14 mouse cellular contexts compared by ENCODE assay signal in the genomic region with DNA sequence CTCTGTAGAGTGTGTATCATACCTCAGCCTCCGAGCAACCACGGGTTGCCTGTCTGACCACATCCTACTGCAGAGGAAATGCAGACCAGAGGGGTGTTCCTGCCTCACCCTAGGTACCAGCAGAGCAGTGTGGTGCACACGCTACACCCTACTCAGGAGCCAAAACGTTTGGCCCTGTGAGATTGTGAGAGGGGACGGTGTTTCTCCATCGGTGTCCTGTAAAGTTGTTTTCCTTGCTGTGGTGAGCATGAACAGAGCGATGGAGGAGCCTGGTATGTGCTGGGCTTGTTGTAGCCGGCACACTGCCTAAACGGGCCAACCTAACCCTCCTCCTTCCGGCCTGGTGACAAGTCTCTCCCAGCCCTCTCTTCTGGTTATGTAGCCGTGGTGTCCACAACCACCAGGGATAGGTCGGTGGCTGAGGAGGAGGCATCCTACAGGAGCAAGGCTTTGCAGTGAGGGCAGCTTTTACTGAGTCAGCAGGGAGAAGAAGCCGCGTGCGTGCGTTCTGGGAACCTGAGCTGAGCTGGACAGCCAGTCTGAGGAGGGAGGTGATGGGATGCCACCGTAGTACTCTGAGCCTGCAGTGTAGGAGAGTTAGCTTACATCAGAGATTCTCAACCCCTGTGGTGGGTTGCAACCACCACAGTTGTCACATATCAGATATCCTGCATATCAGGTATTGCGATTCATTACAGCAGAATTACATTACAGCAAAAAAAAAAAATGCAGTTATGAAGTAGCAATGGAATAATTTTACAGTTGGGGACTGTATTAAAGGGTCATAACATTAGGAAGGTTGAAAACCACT.
A peak's percentile ranks its signal among the peaks of the same experiment; 100 is the strongest.
DNase-seq lines count a peak whose midpoint lies in the region; ATAC-seq and TF ChIP-seq lines count a peak whose summit lies in the region.
"Had no signal": no experiment of that assay in that cellular context is flagged by ENCODE, and none has a peak within 500 bp of the region (broad histone marks: within the 10 kb centered on the region; RNA-seq: fewer than 3 reads in every experiment).

No protein-coding gene starts in this region.

- TF ChIP-seq EP300 in lung, postnatal 0 days (IDR thresholded peaks at IDR 0.05) = no peak

- 74% methylated on average over 18 of the region's 18 CpGs for whole genome bisulfite sequencing in hindbrain, embryonic 13.5 days
- 70% methylated on average over 18 of the region's 18 CpGs for WGBS in hindbrain, embryonic 14.5 days
- WGBS in lung, postnatal 0 days = 74% methylated on average over 18 of the region's 18 CpGs

- no peaks in the 10 kb centered on the region for H3K9me3 ChIP-seq in hindbrain, embryonic 13.5 days
- no peaks in the 10 kb centered on the region for H3K9me3 ChIP-seq in hindbrain, embryonic 14.5 days (ENCODE audit: control insufficient read depth, low read length)
- no peaks in the 10 kb centered on the region for H3K9me3 ChIP-seq in lung, postnatal 0 days (ENCODE audit: low read length)
- H3K9me3 ChIP-seq: intestine, embryonic 15.5 days; stomach, embryonic 15.5 days had no signal

- no peak overlapping the region for H3K9ac ChIP-seq in hindbrain, embryonic 13.5 days
- H3K9ac ChIP-seq in hindbrain, embryonic 14.5 days = no peak overlapping the region
- H3K9ac ChIP-seq in lung, postnatal 0 days (replicated peaks; ENCODE audit: low read depth) = no peak overlapping the region
- H3K9ac ChIP-seq: intestine, embryonic 15.5 days; stomach, embryonic 15.5 days had no signal

- no peak for ATAC-seq in hindbrain, embryonic 13.5 days (ENCODE audit: low FRiP score)
- ATAC-seq in hindbrain, embryonic 14.5 days (ENCODE audit: low FRiP score) = no peak
- ATAC-seq in lung, postnatal 0 days = no peak
- ATAC-seq: intestine, embryonic 15.5 days had no signal

- no peak overlapping the region for H3K4me3 ChIP-seq in hindbrain, embryonic 13.5 days
- H3K4me3 ChIP-seq in hindbrain, embryonic 14.5 days (replicated peaks; ENCODE audit: low read length) = no peak overlapping the region
- no peak overlapping the region for H3K4me3 ChIP-seq in lung, postnatal 0 days (ENCODE audit: low read depth, low read length)
- H3K4me3 ChIP-seq: intestine, embryonic 15.5 days; stomach, embryonic 15.5 days had no signal

- DNase-seq in hindbrain, embryonic 14.5 days (ENCODE audit: low spot score) = no peak
- peak; percentile 68 for DNase-seq in gastrocnemius, postnatal 25 days
- peak; percentile 97 for DNase-seq in skeletal muscle tissue, adult 2 months (ENCODE audit: low read depth, low spot score)
- DNase-seq in yolk sac, embryonic 10.5 days (ENCODE audit: low spot score) = peak; percentile 17
- no peak for DNase-seq in lung, postnatal 0 days (ENCODE audit: low spot score)
- no peak for DNase-seq in lung, postnatal 4 days
- DNase-seq in Muller cell, postnatal 12 days (ENCODE audit: inconsistent ontology term) = no peak
- DNase-seq: adrenal gland, postnatal 10 days; cerebellum, postnatal 10 days; liver had no signal

- TF ChIP-seq CTCF in lung, postnatal 0 days (IDR thresholded peaks at IDR 0.05) = no peak

- no peaks in the 10 kb centered on the region for H3K27me3 ChIP-seq in hindbrain, embryonic 13.5 days
- H3K27me3 ChIP-seq in hindbrain, embryonic 14.5 days (ENCODE audit: control insufficient read depth, insufficient read depth, low read length) = no peaks in the 10 kb centered on the region
- no peaks in the 10 kb centered on the region for H3K27me3 ChIP-seq in lung, postnatal 0 days (replicated peaks; ENCODE audit: insufficient read depth, low read length)
- H3K27me3 ChIP-seq: intestine, embryonic 15.5 days; stomach, embryonic 15.5 days had no signal

- no peak overlapping the region for H3K4me2 ChIP-seq in hindbrain, embryonic 13.5 days
- no peak overlapping the region for H3K4me2 ChIP-seq in hindbrain, embryonic 14.5 days (replicated peaks)
- no peak overlapping the region for H3K4me2 ChIP-seq in lung, postnatal 0 days (replicated peaks; ENCODE audit: low read depth, low read length)
- H3K4me2 ChIP-seq: intestine, embryonic 15.5 days; stomach, embryonic 15.5 days had no signal

- peaks cover 19% of the 10 kb centered on the region for H3K4me1 ChIP-seq in hindbrain, embryonic 13.5 days (replicated peaks)
- no peaks in the 10 kb centered on the region for H3K4me1 ChIP-seq in hindbrain, embryonic 14.5 days (replicated peaks; ENCODE audit: control insufficient read depth, insufficient read depth, low read length)
- no peaks in the 10 kb centered on the region for H3K4me1 ChIP-seq in lung, postnatal 0 days (ENCODE audit: insufficient read depth, low read depth, low read length)
- H3K4me1 ChIP-seq: stomach, embryonic 15.5 days had no signal

- no peaks in the 10 kb centered on the region for H3K36me3 ChIP-seq in hindbrain, embryonic 13.5 days
- no peaks in the 10 kb centered on the region for H3K36me3 ChIP-seq in hindbrain, embryonic 14.5 days (replicated peaks; ENCODE audit: control insufficient read depth, insufficient read depth)
- H3K36me3 ChIP-seq in lung, postnatal 0 days (ENCODE audit: insufficient read depth, low read length) = no peaks in the 10 kb centered on the region
- H3K36me3 ChIP-seq: intestine, embryonic 15.5 days; stomach, embryonic 15.5 days had no signal

- 0 out of 2 replicates have a peak overlapping the region, but pooled peaks have one; percentile 8 for H3K27ac ChIP-seq in hindbrain, embryonic 13.5 days
- H3K27ac ChIP-seq in hindbrain, embryonic 14.5 days = no peak overlapping the region
- no peak overlapping the region for H3K27ac ChIP-seq in lung, postnatal 0 days (ENCODE audit: low read length)
- H3K27ac ChIP-seq: intestine, embryonic 15.5 days; macrophage; stomach, embryonic 15.5 days had no signal

Comparison
In these comparisons a context has a peak if more than half of its experiments do, and no peak if none do; other contexts are left out.
1. DNase-seq: peak in gastrocnemius, postnatal 25 days (single experiment), skeletal muscle tissue, adult 2 months (single experiment) and yolk sac, embryonic 10.5 days (single experiment); none in hindbrain, embryonic 14.5 days (single experiment), lung, postnatal 0 days (single experiment), lung, postnatal 4 days (0 of 2) and Muller cell, postnatal 12 days (single experiment).